Mouse (Mus musculus) right cerebral cortex, postnatal 25 days (tissue): ENCODE data around the gene B430306N03Rik.
A peak's percentile ranks its signal among the peaks of the same experiment; 100 is the strongest.
"Not testable (repeated sequence)": the region's sequence is repeated elsewhere in the genome, so short reads cannot be mapped to it uniquely, and the experiment has no call there.

Source experiments
- DNase-seq: peaks from one replicate; pipeline ENCODE4 v3.0.0; 2022

Gene B430306N03Rik

GRCm38 (mm10) chr17:48318686-48319085 is 2.7 kb downstream of the B430306N03Rik start:
- no peak for DNase-seq

- no peak for DNase-seq
Observed at GRCm38 (mm10) chr17:48321279-48321678, 5.3 kb downstream of the B430306N03Rik start.

- no peak for DNase-seq
Observed at GRCm38 (mm10) chr17:48323236-48323635, 7.3 kb downstream of the B430306N03Rik start.

- no peak for DNase-seq
Observed at GRCm38 (mm10) chr17:48324258-48324657, 8.3 kb downstream of the B430306N03Rik start.

GRCm38 (mm10) chr17:48325093-48325492 is 9.2 kb downstream of the B430306N03Rik start:
- DNase-seq: no peak

- no peak for DNase-seq
Observed at GRCm38 (mm10) chr17:48325638-48326037, 9.7 kb downstream of the B430306N03Rik start.

GRCm38 (mm10) chr17:48326656-48327055 is 10.7 kb downstream of the B430306N03Rik start:
- DNase-seq: peak; percentile 80

- no peak for DNase-seq
Observed at GRCm38 (mm10) chr17:48332524-48332923, 16.6 kb downstream of the B430306N03Rik start.

- DNase-seq: no peak
Observed at GRCm38 (mm10) chr17:48334186-48334585, 18.2 kb downstream of the B430306N03Rik start.

GRCm38 (mm10) chr17:48336857-48337256 is 20.9 kb downstream of the B430306N03Rik start:
- peak; percentile 77 for DNase-seq

- DNase-seq: no peak
Observed at GRCm38 (mm10) chr17:48340267-48340666, 24.3 kb downstream of the B430306N03Rik start.

- no peak for DNase-seq
Observed at GRCm38 (mm10) chr17:48341947-48342346, 26.0 kb downstream of the B430306N03Rik start.

- DNase-seq: no peak
Observed at GRCm38 (mm10) chr17:48343065-48343464, 27.1 kb downstream of the B430306N03Rik start.

- no peak for DNase-seq
Observed at GRCm38 (mm10) chr17:48345824-48346223, 29.9 kb downstream of the B430306N03Rik start.

- DNase-seq: no peak
Observed at GRCm38 (mm10) chr17:48346231-48346630, 30.3 kb downstream of the B430306N03Rik start, which contains the start of gene Trem2. Gene Trem2, plus strand, starts transcription at chr17:48346401.

GRCm38 (mm10) chr17:48346834-48347233 is 30.9 kb downstream of the B430306N03Rik start:
- DNase-seq: peak; percentile 47

GRCm38 (mm10) chr17:48347287-48347686 is 31.3 kb downstream of the B430306N03Rik start:
- DNase-seq: no peak

GRCm38 (mm10) chr17:48350681-48351193 is 34.8 kb downstream of the B430306N03Rik start:
- no peak for DNase-seq

GRCm38 (mm10) chr17:48352976-48353375 is 37.0 kb downstream of the B430306N03Rik start:
- DNase-seq: not testable (repeated sequence)

- DNase-seq: no peak
Observed at GRCm38 (mm10) chr17:48355822-48356221, 39.9 kb downstream of the B430306N03Rik start.

- DNase-seq: no peak
Observed at GRCm38 (mm10) chr17:48357892-48358291, 42.0 kb downstream of the B430306N03Rik start.

- DNase-seq: no peak
Observed at GRCm38 (mm10) chr17:48359616-48360015, 43.7 kb downstream of the B430306N03Rik start, which contains the start of gene Treml1. Gene Treml1, plus strand, starts transcription at chr17:48359916.

GRCm38 (mm10) chr17:48360462-48360861 is 44.5 kb downstream of the B430306N03Rik start:
- no peak for DNase-seq

GRCm38 (mm10) chr17:48362346-48362745 is 46.4 kb downstream of the B430306N03Rik start:
- no peak for DNase-seq

- DNase-seq: peak; percentile 43
Observed at GRCm38 (mm10) chr17:48362966-48363365, 47.0 kb downstream of the B430306N03Rik start.
